Mouse (Mus musculus) thymus, adult 2 months (tissue): ENCODE measurements around the gene Ankrd65.

ENCODE experiments used
- CTCF ChIP-seq: fragments of 200-500 bp; IDR thresholded peaks from 2 replicates; pipeline ENCODE4 v1.5.1; 2012; ENCODE audit warnings: mild to moderate bottlenecking, control low read depth, low read length, moderate library complexity, borderline replicate concordance; ENCODE audit not compliant: control insufficient read depth, poor library complexity, insufficient read depth; ENCODE audit errors: extremely low read depth
- POLR2A ChIP-seq: fragments of 200-500 bp; IDR thresholded peaks from 2 replicates; pipeline ENCODE4 v1.6.1; 2012; ENCODE audit warnings: mild to moderate bottlenecking, low read length, control low read depth, moderate library complexity; ENCODE audit not compliant: control insufficient read depth, poor library complexity, insufficient read depth; ENCODE audit errors: extremely low read depth

GRCm38 (mm10) chr4:155746036-155746548 lies 44.1 kb upstream of the Ankrd65 start:
- TF ChIP-seq CTCF = no peak
- no peak for TF ChIP-seq POLR2A
